Mouse (Mus musculus): Measurements from ENCODE around the gene Gm11172. TPM values are rescaled to one million over a fixed set of nuclear protein-coding genes. Genes with fewer than 3 reads are reported as not detected.

The Gm11172 gene
- total RNA-seq, 2 experiments from 2014 or later, result not detected

GRCm38 (mm10) chr16:10859726-10860245 lies 47.1 kb downstream of the Gm11172 start:
- no peak for ATAC-seq (replicated peaks; ENCODE audit: low FRiP score, low TSS enrichment, poor library complexity, severe bottlenecking)

GRCm38 (mm10) chr16:10861408-10861807 lies 48.7 kb downstream of the Gm11172 start:
- no peak for ATAC-seq (replicated peaks; ENCODE audit: low FRiP score, low TSS enrichment, poor library complexity, severe bottlenecking)

Other genes with a start within 250 kb of the Gm11172 start
- gene Socs1, start 27.4 kb upstream of the Gm11172 start, total RNA-seq (2014; fragmentation: Nextera tagmentation), result 0.39 and 1.4 TPM in 2 replicates
- gene Socs1, start 27.4 kb upstream of the Gm11172 start, total RNA-seq (2017), result 0.80 and 1.1 TPM in 2 replicates
- gene Tnp2, start 24.3 kb upstream of the Gm11172 start, total RNA-seq (2014; fragmentation: Nextera tagmentation), result not detected in 2 replicates
- not detected in 2 replicates for gene Tnp2, start 24.3 kb upstream of the Gm11172 start, total RNA-seq (2017)
- not detected in 2 replicates for gene Prm3, start 22.0 kb upstream of the Gm11172 start, total RNA-seq (2014; fragmentation: Nextera tagmentation)
- gene Prm3, start 22.0 kb upstream of the Gm11172 start, total RNA-seq (2017), result not detected in 2 replicates
- not detected in 2 replicates for gene Prm2, start 16.8 kb upstream of the Gm11172 start, total RNA-seq (2014; fragmentation: Nextera tagmentation)
- gene Prm2, start 16.8 kb upstream of the Gm11172 start, total RNA-seq (2017), result not detected in 2 replicates
- not detected in 2 replicates for gene Prm1, start 7.1 kb upstream of the Gm11172 start, total RNA-seq (2014; fragmentation: Nextera tagmentation)
- gene Prm1, start 7.1 kb upstream of the Gm11172 start, total RNA-seq (2017), result not detected in 2 replicates
- gene Rmi2, start 22.1 kb downstream of the Gm11172 start, total RNA-seq (2014; fragmentation: Nextera tagmentation), result 1.3 and 6.6 TPM in 2 replicates
- 4.7 and 5.5 TPM in 2 replicates for gene Rmi2, start 22.1 kb downstream of the Gm11172 start, total RNA-seq (2017)
- gene Snn, start 248.0 kb downstream of the Gm11172 start, total RNA-seq (2014; fragmentation: Nextera tagmentation), result 0.52 and 7.4 TPM in 2 replicates
- gene Snn, start 248.0 kb downstream of the Gm11172 start, total RNA-seq (2017), result 0.09 and 1.6 TPM in 2 replicates

All from megakaryocyte-erythroid progenitor cell, adult 5-6 weeks (primary cell).